11 mouse cellular contexts compared by ENCODE assay signal in the genomic region with DNA sequence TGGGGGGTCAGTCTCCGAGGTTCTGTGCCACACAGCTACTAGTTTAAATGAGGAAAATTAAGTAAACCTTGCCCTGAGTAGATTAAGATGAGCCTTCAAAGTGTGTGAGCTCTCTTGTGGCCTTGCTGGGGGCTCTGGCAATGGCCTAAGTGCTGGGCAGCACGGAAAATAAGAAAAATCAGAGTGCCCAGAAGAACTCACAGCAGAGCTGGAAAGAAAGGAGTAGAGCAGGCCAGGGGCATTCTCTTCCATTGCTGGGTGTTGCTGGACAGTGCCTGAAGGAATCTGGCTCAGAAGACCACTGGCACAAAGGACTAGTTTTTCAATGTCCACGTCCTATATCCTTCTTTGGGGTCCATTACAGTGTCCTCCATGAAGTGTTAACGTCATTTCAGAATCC. TPM values are rescaled to one million over a fixed set of nuclear protein-coding genes. Genes with fewer than 3 reads are reported as not detected.
DNase-seq lines count a peak whose midpoint lies in the region; ATAC-seq and TF ChIP-seq lines count a peak whose summit lies in the region.
"Had no signal": no experiment of that assay in that cellular context is flagged by ENCODE, and none has a peak within 500 bp of the region (broad histone marks: within the 10 kb centered on the region; RNA-seq: fewer than 3 reads in every experiment).

No protein-coding gene starts in this region.

- no peaks in the 10 kb centered on the region for H3K27me3 ChIP-seq in kidney, adult 2 months (replicated peaks; ENCODE audit: control insufficient read depth, insufficient read depth, low read length)
- H3K27me3 ChIP-seq in hindbrain, embryonic 13.5 days = no peaks in the 10 kb centered on the region
- peaks cover 4% of the 10 kb centered on the region; the same call in 1 of the 2 replicates for H3K27me3 ChIP-seq in midbrain, embryonic 12.5 days

- ATAC-seq in hindbrain, embryonic 13.5 days (ENCODE audit: low FRiP score) = no peak
- no peak; the same call in 1 of the 2 replicates for ATAC-seq in midbrain, embryonic 12.5 days (ENCODE audit: low FRiP score, low read depth)
- ATAC-seq in erythroid progenitor cell, adult 5-6 weeks (replicated peaks; ENCODE audit: low FRiP score, poor library complexity, severe bottlenecking) = no peak

- H3K36me3 ChIP-seq in kidney, adult 2 months (ENCODE audit: control insufficient read depth, insufficient read depth, low read length) = no peaks in the 10 kb centered on the region
- H3K36me3 ChIP-seq in hindbrain, embryonic 13.5 days = no peaks in the 10 kb centered on the region
- no peaks in the 10 kb centered on the region for H3K36me3 ChIP-seq in midbrain, embryonic 12.5 days

- WGBS in kidney, adult 2 months = 35% methylated on average over 4 of the region's 4 CpGs
- WGBS in hindbrain, embryonic 13.5 days = 9% methylated on average over 4 of the region's 4 CpGs
- 11% methylated on average over 4 of the region's 4 CpGs for WGBS in midbrain, embryonic 12.5 days

- no peak for TF ChIP-seq CTCF in kidney, adult 2 months (conservative IDR thresholded peaks at IDR 0.05; ENCODE audit: insufficient read depth, insufficient read length, low read depth, low read length)

- H3K4me2 ChIP-seq in hindbrain, embryonic 13.5 days = peak overlapping the region; percentile 69
- H3K4me2 ChIP-seq in midbrain, embryonic 12.5 days (replicated peaks) = peak overlapping the region; percentile 64

- TF ChIP-seq POLR2A in kidney, adult 2 months (IDR thresholded peaks at IDR 0.05; ENCODE audit: low read depth, low read length) = no peak

- H3K9me3 ChIP-seq in hindbrain, embryonic 13.5 days = no peaks in the 10 kb centered on the region
- H3K9me3 ChIP-seq in midbrain, embryonic 12.5 days = no peaks in the 10 kb centered on the region

- H3K9ac ChIP-seq in hindbrain, embryonic 13.5 days = peak overlapping the region; percentile 79
- H3K9ac ChIP-seq in midbrain, embryonic 12.5 days (replicated peaks) = peak overlapping the region; percentile 60

- peak overlapping the region; percentile 52; the same call in 1 of the 2 replicates for H3K27ac ChIP-seq in kidney, adult 2 months (ENCODE audit: insufficient read depth, low read depth, low read length)
- peak overlapping the region; percentile 66 for H3K27ac ChIP-seq in brown adipose tissue, adult 24 weeks (replicated peaks; ENCODE audit: low read depth, low read length)
- peak overlapping the region; percentile 96 for H3K27ac ChIP-seq in hindbrain, embryonic 13.5 days
- H3K27ac ChIP-seq in midbrain, embryonic 12.5 days (replicated peaks) = peak overlapping the region; percentile 92

- DNase-seq in kidney, adult 2 months = no peak
- no peak for DNase-seq in kidney, adult 18-20 months
- DNase-seq in Muller cell, postnatal 12 days (ENCODE audit: inconsistent ontology term) = no peak
- DNase-seq in frontal cortex, postnatal 25 days (ENCODE audit: low spot score in 2 of 2) = no peak

- H3K4me3 ChIP-seq in kidney, adult 2 months (ENCODE audit: insufficient read depth, low read depth, low read length) = peak overlapping the region; percentile 37
- peak overlapping the region; percentile 46 for H3K4me3 ChIP-seq in brown adipose tissue, adult 24 weeks (ENCODE audit: insufficient read depth, low read depth, low read length)
- peak overlapping the region; percentile 45 for H3K4me3 ChIP-seq in hindbrain, embryonic 13.5 days
- peak overlapping the region; percentile 44 for H3K4me3 ChIP-seq in midbrain, embryonic 12.5 days

- peaks cover 4% of the 10 kb centered on the region; the same call in 1 of the 2 replicates for H3K4me1 ChIP-seq in kidney, adult 2 months (ENCODE audit: control insufficient read depth, insufficient read depth, low read length)
- H3K4me1 ChIP-seq in brown adipose tissue, adult 24 weeks (ENCODE audit: control insufficient read depth, insufficient read depth, insufficient read length, low read length) = 0 out of 2 replicates have a peak, but pooled peaks cover 3% of the 10 kb centered on the region
- H3K4me1 ChIP-seq in hindbrain, embryonic 13.5 days (replicated peaks) = peaks cover 26% of the 10 kb centered on the region
- peaks cover 25% of the 10 kb centered on the region for H3K4me1 ChIP-seq in midbrain, embryonic 12.5 days

RNA-seq across cellular contexts. Expression of a gene that starts 32.9 kb away (rescaled TPM):
- polyA plus RNA-seq in kidney, adult 2 months (2012; rRNA removed) = 14.8 and 22.5 TPM in 2 replicates
- polyA plus RNA-seq in brown adipose tissue, adult 24 weeks (2012; ENCODE audit: insufficient read depth, insufficient read length, missing spikeins) = 1.1 and 1.2 TPM in 2 replicates
- polyA plus RNA-seq in hindbrain, embryonic 13.5 days (2015; fragmentation: Nextera tagmentation; extraction: Ambion mirVana) = 92.9 and 99.3 TPM in 2 replicates
- 117 and 119 TPM in 2 replicates for polyA plus RNA-seq in midbrain, embryonic 12.5 days (2016; fragmentation: Nextera tagmentation; extraction: Ambion mirVana)
- total RNA-seq in erythroid progenitor cell, adult 5-6 weeks (2015; ENCODE audit: low replicate concordance) = 0.72 and 1.7 TPM in 2 replicates
- not detected in 2 replicates for total RNA-seq in erythroid progenitor cell, adult 5-6 weeks (2017; ENCODE audit: low replicate concordance)
- total RNA-seq: common myeloid progenitor, adult 5-6 weeks; megakaryocyte progenitor cell, adult 5-6 weeks; MEL had no signal
